Mouse (Mus musculus): ENCODE measurements around the gene Ntn1. TPM values are rescaled to one million over a fixed set of nuclear protein-coding genes. Genes with fewer than 3 reads are reported as not detected.
A peak's percentile ranks its signal among the peaks of the same experiment; 100 is the strongest.

Gene Ntn1
- polyA plus RNA-seq, 1 experiment from 2014 or later: 3.2 TPM

GRCm38 (mm10) chr11:68383519-68383918, 17.1 kb downstream of the Ntn1 start:
- H3K9me3 ChIP-seq (ENCODE audit: low read depth, low read length): no peaks in the 10 kb centered on the region
- no peak overlapping the region for H3K27ac ChIP-seq (ENCODE audit: low read depth)
- no peak overlapping the region for H3K9ac ChIP-seq
- H3K4me3 ChIP-seq (ENCODE audit: low read depth, low read length): peak overlapping the region; percentile 68; the same call in 1 of the 2 replicates
- peak overlapping the region; percentile 93; the same call in 1 of the 2 replicates for H3K4me2 ChIP-seq
- no peaks in the 10 kb centered on the region for H3K36me3 ChIP-seq (ENCODE audit: insufficient read depth)
- no peak for TF ChIP-seq CTCF (IDR thresholded peaks at IDR 0.05; ENCODE audit: low read depth)
- peaks cover 48% of the 10 kb centered on the region for H3K27me3 ChIP-seq (ENCODE audit: insufficient read depth, low read length)
- DNase-seq (no peak), ATAC-seq (ENCODE audit: insufficient read depth) (no peak)
- WGBS: 29% methylated on average over 10 of the region's 10 CpGs
- peaks cover 21% of the 10 kb centered on the region for H3K4me1 ChIP-seq (ENCODE audit: insufficient read depth)

GRCm38 (mm10) chr11:68381833-68382232, 18.8 kb downstream of the Ntn1 start:
- ATAC-seq (ENCODE audit: insufficient read depth) (no peak), DNase-seq (no peak)
- TF ChIP-seq CTCF (IDR thresholded peaks at IDR 0.05; ENCODE audit: low read depth): no peak
- peaks cover 38% of the 10 kb centered on the region for H3K27me3 ChIP-seq (ENCODE audit: insufficient read depth, low read length)
- H3K9ac ChIP-seq: no peak overlapping the region
- H3K9me3 ChIP-seq (ENCODE audit: low read depth, low read length): no peaks in the 10 kb centered on the region
- H3K36me3 ChIP-seq (ENCODE audit: insufficient read depth): no peaks in the 10 kb centered on the region
- 77% methylated on average over 1 of the region's 1 CpGs for WGBS
- H3K4me1 ChIP-seq (ENCODE audit: insufficient read depth): peaks cover 18% of the 10 kb centered on the region
- no peak overlapping the region for H3K27ac ChIP-seq (ENCODE audit: low read depth)
- H3K4me3 ChIP-seq (ENCODE audit: low read depth, low read length): no peak overlapping the region
- H3K4me2 ChIP-seq: no peak overlapping the region

GRCm38 (mm10) chr11:68381318-68381717, 19.3 kb downstream of the Ntn1 start:
- DNase-seq: no peak
- WGBS: 64% methylated on average over 9 of the region's 9 CpGs

GRCm38 (mm10) chr11:68378946-68379764, 21.5 kb downstream of the Ntn1 start:
- H3K9ac ChIP-seq: peak overlapping the region; percentile 11; the same call in 1 of the 2 replicates
- peaks cover 14% of the 10 kb centered on the region for H3K4me1 ChIP-seq (ENCODE audit: insufficient read depth)
- DNase-seq (peak; percentile 42), ATAC-seq (ENCODE audit: insufficient read depth) (peak; percentile 49; the same call in 1 of the 2 replicates)
- H3K9me3 ChIP-seq (ENCODE audit: low read depth, low read length): no peaks in the 10 kb centered on the region
- H3K4me2 ChIP-seq: peak overlapping the region; percentile 41
- no peak for TF ChIP-seq CTCF (IDR thresholded peaks at IDR 0.05; ENCODE audit: low read depth)
- no peaks in the 10 kb centered on the region for H3K36me3 ChIP-seq (ENCODE audit: insufficient read depth)
- no peak overlapping the region for H3K4me3 ChIP-seq (ENCODE audit: low read depth, low read length)
- no peak overlapping the region for H3K27ac ChIP-seq (ENCODE audit: low read depth)
- H3K27me3 ChIP-seq (ENCODE audit: insufficient read depth, low read length): peaks cover 15% of the 10 kb centered on the region
- WGBS: 7% methylated on average over 16 of the region's 16 CpGs

More at GRCm38 (mm10) chr11:68381318-68381717, 19.3 kb downstream of the Ntn1 start:
- Histone ChIP-seq H3K27ac (ENCODE audit: low read depth) (no peak overlapping the region), H3K27me3 (ENCODE audit: insufficient read depth, low read length) (peaks cover 36% of the 10 kb centered on the region), H3K4me2 (no peak overlapping the region), H3K36me3 (ENCODE audit: insufficient read depth) (no peaks in the 10 kb centered on the region), H3K4me1 (ENCODE audit: insufficient read depth) (peaks cover 18% of the 10 kb centered on the region), H3K9me3 (ENCODE audit: low read depth, low read length) (no peaks in the 10 kb centered on the region), H3K9ac (no peak overlapping the region), H3K4me3 (ENCODE audit: low read depth, low read length) (no peak overlapping the region)
- no peak for TF ChIP-seq CTCF (IDR thresholded peaks at IDR 0.05; ENCODE audit: low read depth)
- ATAC-seq (ENCODE audit: insufficient read depth): no peak

- Histone ChIP-seq H3K27me3 (ENCODE audit: insufficient read depth, low read length) (peaks cover 7% of the 10 kb centered on the region), H3K36me3 (ENCODE audit: insufficient read depth) (no peaks in the 10 kb centered on the region), H3K4me2 (no peak overlapping the region), H3K4me1 (ENCODE audit: insufficient read depth) (peaks cover 14% of the 10 kb centered on the region), H3K9me3 (ENCODE audit: low read depth, low read length) (no peaks in the 10 kb centered on the region), H3K4me3 (ENCODE audit: low read depth, low read length) (no peak overlapping the region), H3K9ac (no peak overlapping the region), H3K27ac (ENCODE audit: low read depth) (no peak overlapping the region)
- no peak for TF ChIP-seq CTCF (IDR thresholded peaks at IDR 0.05; ENCODE audit: low read depth)
- DNase-seq (no peak), ATAC-seq (ENCODE audit: insufficient read depth) (no peak)
- WGBS: 25% methylated on average over 5 of the region's 5 CpGs
Observed at GRCm38 (mm10) chr11:68378419-68378818, 22.2 kb downstream of the Ntn1 start.

- H3K36me3 ChIP-seq (ENCODE audit: insufficient read depth): no peaks in the 10 kb centered on the region
- TF ChIP-seq CTCF (IDR thresholded peaks at IDR 0.05; ENCODE audit: low read depth): no peak
- 51% methylated on average over 10 of the region's 10 CpGs for WGBS
- no peak overlapping the region for H3K4me3 ChIP-seq (ENCODE audit: low read depth, low read length)
- DNase-seq (no peak), ATAC-seq (ENCODE audit: insufficient read depth) (no peak)
- H3K27ac ChIP-seq (ENCODE audit: low read depth): no peak overlapping the region
- H3K9me3 ChIP-seq (ENCODE audit: low read depth, low read length): no peaks in the 10 kb centered on the region
- no peaks in the 10 kb centered on the region for H3K4me1 ChIP-seq (ENCODE audit: insufficient read depth)
- H3K9ac ChIP-seq: no peak overlapping the region
- no peaks in the 10 kb centered on the region for H3K27me3 ChIP-seq (ENCODE audit: insufficient read depth, low read length)
- no peak overlapping the region for H3K4me2 ChIP-seq
Observed at GRCm38 (mm10) chr11:68373105-68373504, 27.5 kb downstream of the Ntn1 start.

GRCm38 (mm10) chr11:68371609-68372008, 29.0 kb downstream of the Ntn1 start:
- Histone ChIP-seq H3K4me1 (ENCODE audit: insufficient read depth) (no peaks in the 10 kb centered on the region), H3K9me3 (ENCODE audit: low read depth, low read length) (no peaks in the 10 kb centered on the region), H3K27me3 (ENCODE audit: insufficient read depth, low read length) (no peaks in the 10 kb centered on the region), H3K36me3 (ENCODE audit: insufficient read depth) (no peaks in the 10 kb centered on the region), H3K4me2 (no peak overlapping the region), H3K27ac (ENCODE audit: low read depth) (no peak overlapping the region), H3K9ac (no peak overlapping the region), H3K4me3 (ENCODE audit: low read depth, low read length) (no peak overlapping the region)
- DNase-seq: no peak
- TF ChIP-seq CTCF (IDR thresholded peaks at IDR 0.05; ENCODE audit: low read depth): no peak
- ATAC-seq (ENCODE audit: insufficient read depth): no peak
- 62% methylated on average over 11 of the region's 11 CpGs for WGBS

Data from lung, embryonic 14.5 days (tissue).